Mouse (Mus musculus): ENCODE measurements around the gene St8sia1. TPM values are rescaled to one million over a fixed set of nuclear protein-coding genes. Genes with fewer than 3 reads are reported as not detected.

Gene St8sia1
- polyA plus RNA-seq, 1 experiment from 2014 or later: 1.1 TPM

DNA sequence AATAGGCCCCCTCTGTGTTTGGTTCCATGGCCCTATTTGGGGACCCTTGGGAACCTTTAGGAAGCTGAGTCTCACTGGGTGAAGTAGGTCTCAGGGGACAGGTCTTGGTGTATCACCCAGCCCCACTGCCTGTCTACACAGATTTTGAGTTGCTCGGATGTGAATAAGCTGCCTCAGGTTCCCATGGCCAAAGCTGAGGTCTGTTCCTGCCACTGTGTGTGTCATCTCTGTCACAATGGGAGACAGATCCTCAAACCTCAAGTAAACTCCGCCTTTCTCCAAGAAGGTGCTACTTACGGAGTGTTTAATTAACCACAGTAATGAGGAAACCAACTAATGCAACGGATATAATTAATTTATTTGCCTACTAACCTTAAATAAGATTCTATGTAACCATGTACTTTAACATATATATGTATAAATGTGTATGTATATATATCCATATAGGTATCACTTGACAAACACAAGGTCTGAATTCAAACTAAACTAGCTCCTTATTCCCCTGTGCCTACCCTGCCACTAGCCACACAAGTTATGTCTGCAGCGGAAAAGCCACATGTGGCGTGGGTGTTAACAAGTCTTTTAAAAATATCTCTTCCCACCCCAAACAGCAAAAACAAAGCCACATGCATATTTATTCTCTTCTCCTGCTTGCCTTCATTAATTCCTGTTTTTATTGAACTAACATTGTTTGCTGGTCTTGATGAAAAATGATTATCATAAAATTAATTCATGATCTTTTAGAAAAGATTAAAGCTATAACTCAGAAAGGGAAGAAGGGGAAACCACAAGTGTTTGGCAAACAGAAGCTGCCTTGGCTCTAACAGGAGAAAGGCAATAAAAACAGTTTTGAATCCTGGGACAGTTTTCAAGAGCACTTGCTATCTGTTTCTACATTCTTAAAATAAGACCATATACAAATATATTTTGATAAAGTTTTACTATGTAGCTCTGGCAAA lies 111.6 kb downstream of the St8sia1 start:
- Histone ChIP-seq H3K4me2 (replicated peaks; ENCODE audit: low read depth, low read length) (no peak overlapping the region), H3K4me3 (ENCODE audit: low read depth, low read length) (no peak overlapping the region), H3K9ac (replicated peaks; ENCODE audit: low read depth, low read length) (no peak overlapping the region), H3K4me1 (ENCODE audit: control insufficient read depth, insufficient read depth, low read length) (no peaks in the 10 kb centered on the region), H3K27me3 (ENCODE audit: control insufficient read depth, insufficient read depth, low read length) (no peaks in the 10 kb centered on the region), H3K27ac (ENCODE audit: low read length) (no peak overlapping the region), H3K36me3 (ENCODE audit: control insufficient read depth, insufficient read depth, low read length) (no peaks in the 10 kb centered on the region), H3K9me3 (ENCODE audit: control insufficient read depth, low read depth, low read length) (no peaks in the 10 kb centered on the region)
- 88% methylated on average over 6 of the region's 6 CpGs for WGBS
- ATAC-seq (ENCODE audit: insufficient number of reproducible peaks, insufficient read depth, low FRiP score, low read depth): no peak

DNA sequence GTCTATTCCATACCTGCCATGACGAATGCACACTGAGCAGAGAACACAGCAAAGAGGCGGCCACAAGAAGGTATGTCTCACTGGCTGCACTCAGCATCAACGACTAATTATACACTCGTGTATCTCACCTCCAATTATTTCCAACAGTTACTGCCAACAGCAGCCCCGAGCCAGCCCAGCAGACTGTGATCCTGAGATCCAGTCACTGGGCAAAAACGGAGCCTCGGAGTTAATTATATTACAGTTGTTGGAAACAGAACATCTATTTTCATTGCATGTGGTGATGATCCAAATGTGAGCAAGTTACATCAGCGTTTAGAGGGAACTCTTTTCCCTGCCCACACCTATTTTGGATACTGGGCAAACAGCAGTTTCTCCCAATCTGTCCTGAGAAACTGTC lies 113.8 kb downstream of the St8sia1 start:
- Histone ChIP-seq H3K9me3 (ENCODE audit: control insufficient read depth, low read depth, low read length) (no peaks in the 10 kb centered on the region), H3K27me3 (ENCODE audit: control insufficient read depth, insufficient read depth, low read length) (no peaks in the 10 kb centered on the region)
- no peak for ATAC-seq (ENCODE audit: insufficient number of reproducible peaks, insufficient read depth, low FRiP score, low read depth)

DNA sequence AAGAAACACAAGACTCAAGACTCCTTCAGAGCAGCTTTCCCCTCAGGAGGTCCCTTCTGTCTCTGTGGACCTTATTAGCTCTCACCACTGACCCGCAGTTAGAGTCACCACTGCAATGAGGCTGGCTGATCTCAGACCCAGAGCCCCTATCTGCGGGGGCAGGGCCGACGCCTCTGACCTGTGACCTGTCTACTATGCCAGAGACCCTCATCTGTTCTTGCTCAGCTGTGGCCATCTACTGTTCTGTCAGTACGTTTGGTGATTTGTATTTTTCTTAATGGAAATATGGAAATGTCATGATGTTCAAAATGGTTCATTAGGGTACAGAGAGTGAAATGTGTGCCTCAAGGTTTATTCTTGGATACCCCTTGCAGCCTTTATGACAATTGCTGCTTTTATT lies 114.9 kb downstream of the St8sia1 start:
- Histone ChIP-seq H3K4me1 (ENCODE audit: control insufficient read depth, insufficient read depth, low read length) (no peaks in the 10 kb centered on the region), H3K4me2 (replicated peaks; ENCODE audit: low read depth, low read length) (no peak overlapping the region), H3K27me3 (ENCODE audit: control insufficient read depth, insufficient read depth, low read length) (no peaks in the 10 kb centered on the region), H3K36me3 (ENCODE audit: control insufficient read depth, insufficient read depth, low read length) (no peaks in the 10 kb centered on the region), H3K27ac (ENCODE audit: low read length) (no peak overlapping the region), H3K9me3 (ENCODE audit: control insufficient read depth, low read depth, low read length) (no peaks in the 10 kb centered on the region), H3K9ac (replicated peaks; ENCODE audit: low read depth, low read length) (no peak overlapping the region), H3K4me3 (ENCODE audit: low read depth, low read length) (no peak overlapping the region)
- no peak for ATAC-seq (ENCODE audit: insufficient number of reproducible peaks, insufficient read depth, low FRiP score, low read depth)
- WGBS: 55% methylated on average over 5 of the region's 5 CpGs

More for the DNA sequence above, 113.8 kb downstream of the St8sia1 start:
- 83% methylated on average over 8 of the region's 8 CpGs for WGBS
- Histone ChIP-seq H3K4me1 (ENCODE audit: control insufficient read depth, insufficient read depth, low read length) (no peaks in the 10 kb centered on the region), H3K36me3 (ENCODE audit: control insufficient read depth, insufficient read depth, low read length) (no peaks in the 10 kb centered on the region), H3K9ac (replicated peaks; ENCODE audit: low read depth, low read length) (no peak overlapping the region), H3K4me2 (replicated peaks; ENCODE audit: low read depth, low read length) (no peak overlapping the region), H3K27ac (ENCODE audit: low read length) (no peak overlapping the region), H3K4me3 (ENCODE audit: low read depth, low read length) (no peak overlapping the region)

DNA sequence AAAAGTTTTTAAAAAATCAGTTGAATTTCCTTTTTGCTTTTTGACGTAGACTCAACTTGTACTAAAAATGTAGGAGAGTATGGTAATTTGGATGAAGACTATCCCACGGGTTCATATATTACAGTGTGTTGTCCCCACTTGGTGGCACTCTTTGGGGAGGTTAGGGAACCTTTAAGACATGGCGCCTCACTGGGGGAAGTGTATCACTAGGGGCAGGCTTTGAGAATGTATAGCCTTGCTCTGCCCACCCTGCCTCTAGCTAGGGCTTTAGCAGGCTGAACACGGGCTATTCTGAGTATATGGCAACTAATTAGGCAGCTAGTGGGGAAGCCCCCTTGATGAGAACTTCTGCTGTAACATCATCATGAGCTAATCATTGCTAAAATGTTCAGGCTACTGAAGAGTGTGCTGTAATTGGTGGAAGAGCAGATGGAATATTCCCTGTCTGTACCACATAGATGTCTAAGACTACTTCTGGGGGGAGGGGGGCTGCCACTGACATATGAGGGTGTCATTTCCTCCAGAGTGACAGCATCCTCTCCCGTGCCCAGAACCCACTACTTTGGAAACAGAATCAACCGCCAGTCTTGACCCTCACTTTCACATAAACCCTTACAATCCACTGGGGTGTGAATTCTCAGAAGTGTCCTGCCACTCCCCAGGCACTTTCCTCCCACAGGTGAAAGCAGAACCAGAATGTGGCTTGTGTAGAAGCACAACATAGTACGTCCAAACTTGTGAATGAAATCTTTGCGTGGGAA lies 116.2 kb downstream of the St8sia1 start:
- Histone ChIP-seq H3K36me3 (ENCODE audit: control insufficient read depth, insufficient read depth, low read length) (no peaks in the 10 kb centered on the region), H3K9me3 (ENCODE audit: control insufficient read depth, low read depth, low read length) (no peaks in the 10 kb centered on the region), H3K27ac (ENCODE audit: low read length) (no peak overlapping the region), H3K9ac (replicated peaks; ENCODE audit: low read depth, low read length) (no peak overlapping the region), H3K4me1 (ENCODE audit: control insufficient read depth, insufficient read depth, low read length) (no peaks in the 10 kb centered on the region), H3K4me2 (replicated peaks; ENCODE audit: low read depth, low read length) (no peak overlapping the region), H3K27me3 (ENCODE audit: control insufficient read depth, insufficient read depth, low read length) (no peaks in the 10 kb centered on the region), H3K4me3 (ENCODE audit: low read depth, low read length) (no peak overlapping the region)
- 85% methylated on average over 8 of the region's 8 CpGs for WGBS
- no peak for ATAC-seq (ENCODE audit: insufficient number of reproducible peaks, insufficient read depth, low FRiP score, low read depth)

DNA sequence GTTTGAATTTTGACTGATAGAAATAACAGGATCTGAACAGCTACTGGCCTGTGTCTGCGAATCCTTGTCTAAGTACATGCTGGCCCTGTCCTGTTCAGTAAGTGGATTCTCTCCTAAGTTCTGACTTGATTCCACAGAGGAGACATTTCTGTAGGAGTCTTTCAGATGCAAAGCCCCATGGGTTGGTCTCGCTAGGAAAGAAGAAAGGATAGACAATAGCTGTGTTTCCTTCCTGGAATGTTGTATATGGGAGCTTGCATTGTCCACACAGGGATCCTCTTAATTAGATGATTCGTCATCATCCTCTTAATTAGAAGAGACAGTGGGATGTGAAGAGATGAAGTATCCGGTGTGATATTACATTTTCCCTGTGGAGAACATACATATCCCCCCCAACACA lies 117.4 kb downstream of the St8sia1 start:
- Histone ChIP-seq H3K4me1 (ENCODE audit: control insufficient read depth, insufficient read depth, low read length) (no peaks in the 10 kb centered on the region), H3K27ac (ENCODE audit: low read length) (no peak overlapping the region), H3K27me3 (ENCODE audit: control insufficient read depth, insufficient read depth, low read length) (no peaks in the 10 kb centered on the region), H3K4me3 (ENCODE audit: low read depth, low read length) (no peak overlapping the region), H3K9ac (replicated peaks; ENCODE audit: low read depth, low read length) (no peak overlapping the region), H3K4me2 (replicated peaks; ENCODE audit: low read depth, low read length) (no peak overlapping the region), H3K9me3 (ENCODE audit: control insufficient read depth, low read depth, low read length) (no peaks in the 10 kb centered on the region), H3K36me3 (ENCODE audit: control insufficient read depth, insufficient read depth, low read length) (no peaks in the 10 kb centered on the region)
- WGBS: 84% methylated on average over 4 of the region's 4 CpGs
- no peak for ATAC-seq (ENCODE audit: insufficient number of reproducible peaks, insufficient read depth, low FRiP score, low read depth)

DNA sequence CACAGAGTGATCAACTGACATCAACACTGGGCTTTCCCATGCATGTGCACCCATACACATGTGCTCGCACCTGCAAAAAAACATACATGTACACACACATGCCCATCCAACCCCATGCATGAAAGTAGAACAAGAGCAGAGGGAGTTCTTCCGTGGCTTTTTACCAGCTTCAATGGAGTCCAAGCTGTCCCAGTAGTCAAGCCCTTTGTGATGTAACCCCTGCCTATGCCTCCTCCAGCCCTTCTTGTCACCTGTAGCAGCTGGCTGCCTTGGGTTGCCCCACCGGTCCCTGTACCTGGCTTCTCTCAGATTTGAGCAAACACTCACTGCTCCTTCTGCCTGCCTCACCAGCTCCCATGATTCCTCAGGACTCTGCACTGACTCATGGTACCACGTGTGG lies 119.2 kb downstream of the St8sia1 start:
- Histone ChIP-seq H3K4me1 (ENCODE audit: control insufficient read depth, insufficient read depth, low read length) (no peaks in the 10 kb centered on the region), H3K4me3 (ENCODE audit: low read depth, low read length) (no peak overlapping the region), H3K36me3 (ENCODE audit: control insufficient read depth, insufficient read depth, low read length) (no peaks in the 10 kb centered on the region), H3K9ac (replicated peaks; ENCODE audit: low read depth, low read length) (no peak overlapping the region), H3K27me3 (ENCODE audit: control insufficient read depth, insufficient read depth, low read length) (no peaks in the 10 kb centered on the region), H3K4me2 (replicated peaks; ENCODE audit: low read depth, low read length) (no peak overlapping the region), H3K9me3 (ENCODE audit: control insufficient read depth, low read depth, low read length) (no peaks in the 10 kb centered on the region), H3K27ac (ENCODE audit: low read length) (no peak overlapping the region)
- ATAC-seq (ENCODE audit: insufficient number of reproducible peaks, insufficient read depth, low FRiP score, low read depth): no peak
- 84% methylated on average over 4 of the region's 4 CpGs for WGBS

DNA sequence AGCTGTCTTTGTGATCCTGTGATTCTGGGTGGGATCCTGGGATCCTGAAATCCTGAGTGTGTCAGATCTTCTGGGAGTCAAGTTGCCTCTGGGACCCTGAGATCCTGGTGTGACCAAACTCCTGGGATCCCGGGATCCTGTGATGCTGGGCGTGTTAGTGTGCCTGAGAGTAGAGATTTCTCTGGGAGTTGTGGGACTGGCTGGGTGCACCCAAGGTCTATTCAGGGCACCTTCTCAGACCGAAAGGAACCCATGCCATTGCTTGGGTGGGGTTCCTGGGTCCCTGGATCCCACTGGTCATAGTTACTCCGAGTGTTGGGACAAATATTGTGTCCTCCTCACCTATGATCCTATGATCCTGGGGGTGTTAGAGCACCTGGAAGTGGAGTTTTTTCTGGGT lies 120.2 kb downstream of the St8sia1 start:
- no peak overlapping the region for H3K9ac ChIP-seq (replicated peaks; ENCODE audit: low read depth, low read length)
- no peak overlapping the region for H3K4me3 ChIP-seq (ENCODE audit: low read depth, low read length)
- H3K36me3 ChIP-seq (ENCODE audit: control insufficient read depth, insufficient read depth, low read length): no peaks in the 10 kb centered on the region
- no peak overlapping the region for H3K4me2 ChIP-seq (replicated peaks; ENCODE audit: low read depth, low read length)
- no peak for ATAC-seq (ENCODE audit: insufficient number of reproducible peaks, insufficient read depth, low FRiP score, low read depth)
- WGBS: 88% methylated on average over 4 of the region's 4 CpGs
- H3K27ac ChIP-seq (ENCODE audit: low read length): no peak overlapping the region
- H3K9me3 ChIP-seq (ENCODE audit: control insufficient read depth, low read depth, low read length): no peaks in the 10 kb centered on the region
- H3K4me1 ChIP-seq (ENCODE audit: control insufficient read depth, insufficient read depth, low read length): no peaks in the 10 kb centered on the region
- no peaks in the 10 kb centered on the region for H3K27me3 ChIP-seq (ENCODE audit: control insufficient read depth, insufficient read depth, low read length)

DNA sequence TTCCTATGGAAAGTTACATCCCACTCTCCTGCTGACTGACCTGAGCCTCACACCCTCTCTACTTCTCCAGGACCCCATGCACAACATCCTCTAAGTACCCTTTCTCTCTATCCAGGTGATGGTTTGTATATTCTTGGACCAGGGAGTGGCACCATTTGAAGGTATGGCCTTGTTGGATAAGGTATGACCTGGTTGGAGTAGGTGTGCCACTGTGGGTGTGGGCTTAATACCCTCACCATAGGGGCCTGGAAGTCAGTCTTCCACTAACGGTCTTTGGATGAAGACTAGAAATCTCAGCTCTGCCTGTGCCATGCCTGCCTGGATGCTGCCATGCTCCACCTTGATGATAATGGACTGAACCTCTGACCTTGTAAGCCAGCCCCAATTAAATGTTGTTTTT lies 125.8 kb downstream of the St8sia1 start:
- WGBS: 89% methylated on average over 1 of the region's 1 CpGs
- no peak overlapping the region for H3K9ac ChIP-seq (replicated peaks; ENCODE audit: low read depth, low read length)
- ATAC-seq (ENCODE audit: insufficient number of reproducible peaks, insufficient read depth, low FRiP score, low read depth): no peak

More for the DNA sequence above, 125.8 kb downstream of the St8sia1 start:
- no peak overlapping the region for H3K4me3 ChIP-seq (ENCODE audit: low read depth, low read length)
- no peak overlapping the region for H3K27ac ChIP-seq (ENCODE audit: low read length)
- H3K4me2 ChIP-seq (replicated peaks; ENCODE audit: low read depth, low read length): no peak overlapping the region
- H3K27me3 ChIP-seq (ENCODE audit: control insufficient read depth, insufficient read depth, low read length): no peaks in the 10 kb centered on the region
- no peaks in the 10 kb centered on the region for H3K4me1 ChIP-seq (ENCODE audit: control insufficient read depth, insufficient read depth, low read length)
- no peaks in the 10 kb centered on the region for H3K36me3 ChIP-seq (ENCODE audit: control insufficient read depth, insufficient read depth, low read length)
- no peaks in the 10 kb centered on the region for H3K9me3 ChIP-seq (ENCODE audit: control insufficient read depth, low read depth, low read length)
